Mouse (Mus musculus): Measurements from ENCODE around the gene Zfpm1.

Zfpm1 gene

GRCm38 (mm10) chr8:122296173-122297001, 14.4 kb downstream of the Zfpm1 start:
- no peak for DNase-seq (ENCODE audit: low spot score in 2 of 2)

DNA sequence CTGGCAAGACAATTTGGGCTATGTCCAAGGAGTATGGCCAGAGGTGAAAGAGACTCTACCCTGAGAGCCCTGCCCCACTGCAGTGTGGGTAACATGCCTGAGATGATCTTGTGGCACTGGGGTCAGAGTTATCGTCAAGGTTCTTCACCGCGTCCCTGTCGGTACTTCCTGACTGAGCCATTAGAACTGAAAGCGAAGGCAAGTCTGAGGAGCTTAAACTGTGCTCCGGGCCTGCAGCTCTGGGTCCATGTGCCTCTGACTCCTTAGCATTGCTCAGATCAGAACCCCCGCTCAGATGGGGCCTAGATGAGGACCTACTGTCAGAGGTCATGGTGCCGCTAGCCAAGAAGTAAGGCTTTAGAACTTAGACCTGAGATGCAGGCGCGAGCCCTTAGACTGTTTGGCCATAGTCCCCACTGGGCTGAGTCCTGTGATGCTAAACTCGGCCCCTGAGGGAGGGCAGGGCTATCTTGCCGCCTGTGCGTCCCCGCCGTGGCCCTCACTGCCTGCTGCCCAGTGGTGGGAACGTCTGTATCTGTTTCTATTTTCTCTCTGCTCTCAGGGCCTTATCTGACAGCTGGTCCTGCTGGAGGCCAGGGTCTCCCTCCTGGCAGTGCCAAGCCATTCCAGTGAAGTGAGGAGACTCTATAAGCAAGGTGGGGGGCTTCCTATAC, 17.8 kb downstream of the Zfpm1 start:
- DNase-seq (ENCODE audit: low spot score in 2 of 2) = no peak

DNA sequence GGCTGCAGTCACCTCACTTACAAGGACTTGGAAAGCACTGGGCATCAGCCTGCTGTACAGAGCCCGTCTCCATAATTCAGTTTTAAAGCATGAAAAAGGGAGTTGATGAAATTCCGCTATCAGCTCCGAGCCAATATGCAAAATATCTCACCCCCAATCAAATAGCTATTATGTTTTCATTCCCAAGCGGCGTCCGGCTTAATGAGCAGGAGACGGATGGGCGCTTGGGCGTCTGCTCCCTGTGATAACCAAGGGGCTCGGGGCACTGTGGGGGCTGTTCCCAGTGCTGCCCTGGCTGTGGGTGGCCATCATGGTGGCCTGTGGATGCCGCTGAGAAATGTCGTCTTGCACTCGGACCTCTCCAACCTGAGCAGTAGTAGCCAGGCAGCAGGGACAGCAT, 19.1 kb downstream of the Zfpm1 start:
- DNase-seq (ENCODE audit: low spot score in 2 of 2) = no peak

DNA sequence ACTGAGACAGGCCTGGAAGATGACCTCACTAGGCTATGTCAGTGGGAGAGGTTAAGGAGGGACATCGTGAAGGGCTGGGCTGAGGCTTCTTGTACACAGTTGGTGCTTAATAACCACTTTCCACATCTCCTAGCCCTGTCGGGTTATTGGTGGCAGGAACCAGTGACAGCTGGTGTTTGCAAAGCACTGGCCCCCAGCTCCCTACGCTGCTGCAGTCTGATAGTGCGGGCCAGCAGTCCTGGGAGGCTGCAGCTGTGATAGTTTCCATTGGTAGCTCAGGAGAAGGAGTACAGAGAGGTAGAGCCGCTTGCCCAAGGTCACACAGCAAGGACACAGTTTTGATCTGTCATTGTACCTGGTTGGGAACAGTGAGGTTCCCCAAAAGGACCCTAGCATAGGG, 19.9 kb downstream of the Zfpm1 start:
- DNase-seq (ENCODE audit: low spot score in 2 of 2) = no peak

GRCm38 (mm10) chr8:122303451-122303850, 21.5 kb downstream of the Zfpm1 start:
- DNase-seq (ENCODE audit: low spot score in 2 of 2) = no peak

DNA sequence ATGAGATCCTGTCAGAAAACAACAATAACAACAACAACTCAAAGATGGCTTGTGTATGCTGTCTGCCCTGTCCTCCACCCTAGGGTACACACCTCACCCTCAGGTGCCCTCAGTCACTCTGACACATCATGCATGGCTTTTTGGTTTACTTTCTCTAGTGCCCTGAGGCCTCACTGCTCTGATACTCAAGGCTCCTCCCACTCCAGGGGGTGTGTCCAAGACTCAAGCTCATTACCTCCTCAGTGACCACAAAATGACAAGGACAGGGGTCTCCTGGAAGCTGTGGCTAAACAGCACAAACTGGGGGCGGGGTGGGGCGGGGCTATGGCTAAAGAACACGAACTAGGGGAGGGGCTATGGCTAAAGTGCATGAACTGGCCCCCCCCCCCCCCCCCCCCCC, 22.1 kb downstream of the Zfpm1 start:
- DNase-seq (ENCODE audit: low spot score in 2 of 2) = no peak

GRCm38 (mm10) chr8:122306660-122307399, 24.9 kb downstream of the Zfpm1 start:
- no peak for DNase-seq (ENCODE audit: low spot score in 2 of 2)

DNA sequence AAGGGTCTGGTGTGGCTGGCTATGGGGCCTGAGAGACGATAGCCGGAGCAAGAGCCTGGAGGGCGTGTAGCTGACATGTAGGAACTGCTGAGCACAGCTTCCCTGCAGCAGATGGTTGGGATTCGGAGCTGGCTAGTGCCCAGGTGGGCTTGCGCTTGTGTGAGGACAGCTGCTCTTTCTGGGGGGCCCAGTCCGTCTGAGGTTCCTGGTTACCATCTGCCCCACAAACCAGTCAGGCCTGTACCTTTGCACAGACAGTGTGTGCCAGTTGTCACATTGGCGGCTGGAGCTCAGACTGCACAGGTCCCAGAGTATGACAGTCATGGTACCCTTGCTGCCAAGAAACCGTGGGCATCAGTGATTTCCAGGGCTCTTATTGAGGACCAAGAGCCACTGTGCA, 25.9 kb downstream of the Zfpm1 start:
- DNase-seq (ENCODE audit: low spot score in 2 of 2) = no peak

DNA sequence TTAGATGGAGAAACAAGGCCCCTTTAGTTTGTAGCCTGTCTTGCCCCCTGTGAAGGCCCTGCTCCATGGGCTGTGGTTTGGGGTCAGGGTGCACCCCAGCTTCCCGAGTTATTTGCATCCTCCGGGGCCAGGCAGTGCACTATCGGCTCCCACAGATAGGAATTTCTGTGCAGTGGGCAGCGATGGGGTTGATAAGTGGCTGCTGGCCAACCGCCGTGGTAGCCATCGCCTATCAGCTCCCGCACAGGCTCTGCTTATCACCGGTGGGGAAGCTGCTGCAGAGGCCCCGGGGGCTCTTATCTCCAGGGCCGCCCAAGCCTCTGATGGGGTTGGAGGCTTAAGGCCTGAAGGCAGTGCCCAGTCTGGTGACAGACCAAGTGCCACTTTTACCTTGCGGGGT, 27.3 kb downstream of the Zfpm1 start:
- DNase-seq (ENCODE audit: low spot score in 2 of 2) = no peak

DNA sequence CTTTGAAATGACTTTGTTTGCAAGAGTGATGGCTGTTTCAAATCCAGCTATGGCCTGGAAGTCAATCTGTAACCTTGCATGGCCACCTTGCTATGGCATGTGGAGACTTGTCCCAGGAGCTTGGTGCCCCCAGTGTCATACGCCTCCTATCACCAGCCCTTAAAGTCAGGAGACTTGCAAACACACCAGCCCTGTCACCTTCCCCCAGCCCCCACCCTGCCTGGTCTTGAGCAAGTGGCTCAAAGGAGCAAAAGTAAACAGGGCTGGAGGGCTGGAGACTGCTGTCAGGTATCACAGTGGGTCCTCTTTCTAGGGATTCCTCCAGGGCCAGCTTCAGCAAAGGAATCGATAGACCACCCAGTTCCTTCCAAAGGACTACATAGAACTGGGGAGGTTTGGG, 29.2 kb downstream of the Zfpm1 start:
- DNase-seq (ENCODE audit: low spot score in 2 of 2) = no peak

DNA sequence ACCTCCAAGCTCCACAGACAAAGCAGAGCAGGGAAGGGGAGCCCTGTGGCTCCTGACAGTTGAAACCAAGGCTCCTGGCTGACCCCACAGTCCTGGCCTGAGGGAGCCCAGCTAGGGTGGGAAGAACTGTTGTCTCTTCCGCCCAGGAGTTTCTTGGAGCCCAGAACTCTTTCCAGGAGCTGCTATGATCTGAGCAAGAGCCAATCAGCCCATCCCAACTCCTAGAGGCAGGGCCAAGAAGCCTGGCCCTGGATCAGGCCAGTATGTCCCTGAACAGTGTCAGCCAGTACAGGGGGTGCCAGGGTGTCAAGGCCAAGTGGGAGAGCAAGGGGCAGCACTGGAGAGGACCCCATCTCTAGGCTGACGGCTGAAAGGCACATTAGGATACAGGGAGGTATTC, 30.6 kb downstream of the Zfpm1 start:
- DNase-seq (ENCODE audit: low spot score in 2 of 2) = no peak

GRCm38 (mm10) chr8:122313310-122313709, 31.4 kb downstream of the Zfpm1 start:
- DNase-seq (ENCODE audit: low spot score in 2 of 2) = no peak

DNA sequence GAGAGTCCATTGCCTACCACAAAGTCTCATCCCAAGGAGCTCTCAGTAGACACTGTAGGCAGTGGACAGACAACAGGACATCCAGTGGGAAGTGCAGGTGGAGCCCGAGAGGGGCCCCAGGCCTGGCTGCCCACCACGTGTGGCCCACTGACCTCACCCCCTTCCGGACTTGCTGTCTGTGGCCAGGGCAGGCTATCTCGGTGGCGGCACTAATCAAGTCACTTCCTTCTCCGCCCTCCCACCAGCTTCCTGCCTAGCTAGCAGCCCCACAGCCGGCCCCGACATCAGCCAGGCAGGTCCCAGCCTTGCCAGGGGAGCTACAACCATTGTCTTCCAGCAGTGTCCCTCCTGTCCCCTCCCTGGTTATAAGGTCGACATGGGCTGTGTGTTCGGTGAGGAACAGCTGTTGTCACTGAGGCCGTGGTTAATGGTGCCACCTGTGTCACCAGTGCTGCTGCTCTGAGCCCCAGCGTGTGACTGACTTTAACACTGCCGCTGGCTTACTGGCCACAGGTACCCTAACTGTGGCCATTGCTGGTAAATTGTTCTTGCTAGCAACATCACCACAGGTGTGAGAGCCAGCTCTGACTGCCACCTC, 33.1 kb downstream of the Zfpm1 start:
- no peak for DNase-seq (ENCODE audit: low spot score in 2 of 2)

- no peak for DNase-seq (ENCODE audit: low spot score in 2 of 2)
These were observed 34.5 kb downstream of the Zfpm1 start for GRCm38 (mm10) chr8:122316402-122316801.

- no peak for DNase-seq (ENCODE audit: low spot score in 2 of 2)
These were observed 36.1 kb downstream of the Zfpm1 start for GRCm38 (mm10) chr8:122317918-122318475.

DNA sequence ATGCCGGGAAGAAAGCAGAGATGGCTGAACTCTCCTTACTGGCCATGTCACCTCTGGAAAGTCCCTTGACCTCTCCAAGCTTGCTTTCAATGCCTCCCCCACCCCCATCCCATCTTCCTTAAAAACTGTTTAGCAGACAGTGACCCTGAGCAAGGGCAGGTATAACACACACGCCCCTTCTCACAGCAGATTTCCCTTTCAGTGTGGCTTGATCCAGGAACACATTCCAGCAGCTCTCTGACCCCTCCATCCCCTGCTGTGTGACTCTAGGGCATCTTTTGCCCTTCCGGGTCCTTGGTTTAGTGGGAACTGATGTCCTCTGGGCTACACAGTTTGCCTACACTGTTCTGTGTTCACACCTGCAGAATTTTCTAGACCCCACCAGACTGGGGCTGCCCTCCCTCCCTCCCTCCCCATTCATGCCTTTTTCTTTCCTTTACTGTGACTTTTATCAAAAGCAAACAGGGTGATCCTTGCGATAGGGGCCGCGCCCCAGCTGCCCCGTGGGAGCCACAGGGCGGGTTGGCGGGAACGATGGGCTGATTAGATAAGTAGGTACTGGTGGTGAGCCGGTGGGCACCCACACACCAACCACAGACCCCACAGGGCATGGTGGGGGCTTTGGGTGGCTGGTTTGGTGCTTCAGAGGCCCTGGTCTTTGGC, 37.2 kb downstream of the Zfpm1 start:
- DNase-seq (ENCODE audit: low spot score in 2 of 2) = no peak

DNA sequence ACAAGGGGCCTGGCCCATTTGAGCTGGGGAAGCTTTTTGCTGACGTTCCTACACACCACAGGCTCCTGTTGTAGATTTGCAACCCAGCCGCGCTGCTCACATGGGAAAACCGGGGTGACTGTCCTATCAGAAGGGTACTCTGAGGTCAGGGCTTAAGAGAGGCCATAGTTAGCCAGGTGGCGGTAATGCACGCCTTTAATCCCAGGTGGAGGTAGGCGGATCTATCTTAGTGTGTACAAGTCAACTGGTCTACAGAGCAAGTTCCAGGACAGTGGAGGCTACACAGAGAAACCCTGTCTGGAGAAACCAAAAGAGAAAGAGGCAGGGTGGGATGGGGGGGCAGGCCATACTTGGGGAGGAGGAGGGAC, 37.8 kb downstream of the Zfpm1 start:
- DNase-seq (ENCODE audit: low spot score in 2 of 2) = no peak

GRCm38 (mm10) chr8:122320541-122320940, 38.6 kb downstream of the Zfpm1 start:
- DNase-seq (ENCODE audit: low spot score in 2 of 2) = no peak

- no peak for DNase-seq (ENCODE audit: low spot score in 2 of 2)
These were observed 39.5 kb downstream of the Zfpm1 start for GRCm38 (mm10) chr8:122321455-122321921.

- DNase-seq (ENCODE audit: low spot score in 2 of 2) = no peak
These were observed 40.2 kb downstream of the Zfpm1 start for GRCm38 (mm10) chr8:122322126-122322525.

- DNase-seq (ENCODE audit: low spot score in 2 of 2) = no peak
These were observed 40.9 kb downstream of the Zfpm1 start for GRCm38 (mm10) chr8:122322792-122323191.

All from frontal cortex, postnatal 14 days (tissue).